Mouse (Mus musculus) lung, postnatal 4 days (tissue): ENCODE results near the gene Foxc1.

ENCODE experiments used
- DNase-seq, 2 experiments: peaks; one replicate each; pipeline ENCODE4 v3.0.0; 2021

Gene Foxc1

DNA sequence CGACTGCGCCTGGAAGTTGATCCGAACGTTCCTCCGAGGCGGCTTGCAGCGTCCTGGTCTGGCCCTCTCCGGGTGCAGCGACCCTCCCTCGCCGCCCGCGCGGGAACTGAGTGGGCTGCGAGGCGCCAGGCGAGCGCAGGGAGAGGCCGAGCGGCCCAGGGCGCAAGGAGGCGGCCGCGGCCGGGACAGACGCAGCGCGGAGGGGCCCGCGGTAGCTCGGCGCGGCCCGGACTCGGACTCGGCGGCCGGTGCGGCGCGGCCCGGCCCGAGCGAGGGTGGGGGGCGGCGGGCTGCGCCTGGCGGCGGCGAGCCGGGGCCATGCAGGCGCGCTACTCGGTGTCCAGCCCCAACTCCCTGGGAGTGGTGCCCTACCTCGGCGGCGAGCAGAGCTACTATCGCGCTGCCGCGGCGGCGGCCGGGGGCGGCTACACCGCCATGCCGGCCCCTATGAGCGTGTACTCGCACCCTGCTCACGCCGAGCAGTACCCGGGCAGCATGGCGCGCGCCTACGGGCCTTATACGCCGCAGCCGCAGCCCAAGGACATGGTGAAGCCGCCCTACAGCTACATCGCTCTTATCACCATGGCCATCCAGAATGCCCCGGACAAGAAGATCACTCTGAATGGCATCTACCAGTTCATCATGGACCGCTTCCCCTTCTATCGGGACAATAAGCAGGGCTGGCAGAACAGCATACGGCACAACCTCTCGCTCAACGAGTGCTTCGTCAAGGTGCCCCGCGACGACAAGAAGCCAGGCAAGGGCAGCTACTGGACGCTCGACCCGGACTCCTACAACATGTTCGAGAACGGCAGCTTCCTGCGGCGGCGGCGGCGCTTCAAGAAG lies 680 bp downstream of the Foxc1 start:
- peak; percentile 27 to 41 for DNase-seq

DNA sequence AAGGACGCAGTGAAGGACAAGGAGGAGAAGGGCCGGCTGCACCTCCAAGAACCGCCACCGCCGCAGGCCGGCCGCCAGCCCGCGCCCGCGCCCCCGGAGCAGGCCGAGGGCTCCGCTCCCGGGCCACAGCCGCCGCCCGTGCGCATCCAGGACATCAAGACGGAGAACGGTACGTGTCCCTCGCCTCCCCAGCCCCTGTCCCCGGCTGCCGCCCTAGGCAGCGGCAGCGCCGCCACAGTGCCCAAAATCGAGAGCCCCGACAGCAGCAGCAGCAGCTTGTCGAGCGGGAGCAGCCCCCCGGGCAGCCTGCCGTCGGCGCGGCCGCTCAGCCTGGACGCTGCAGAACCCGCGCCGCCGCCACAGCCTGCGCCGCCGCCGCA lies 1.3 kb downstream of the Foxc1 start:
- DNase-seq: peak in 1 of 2 experiments; percentile 37

DNA sequence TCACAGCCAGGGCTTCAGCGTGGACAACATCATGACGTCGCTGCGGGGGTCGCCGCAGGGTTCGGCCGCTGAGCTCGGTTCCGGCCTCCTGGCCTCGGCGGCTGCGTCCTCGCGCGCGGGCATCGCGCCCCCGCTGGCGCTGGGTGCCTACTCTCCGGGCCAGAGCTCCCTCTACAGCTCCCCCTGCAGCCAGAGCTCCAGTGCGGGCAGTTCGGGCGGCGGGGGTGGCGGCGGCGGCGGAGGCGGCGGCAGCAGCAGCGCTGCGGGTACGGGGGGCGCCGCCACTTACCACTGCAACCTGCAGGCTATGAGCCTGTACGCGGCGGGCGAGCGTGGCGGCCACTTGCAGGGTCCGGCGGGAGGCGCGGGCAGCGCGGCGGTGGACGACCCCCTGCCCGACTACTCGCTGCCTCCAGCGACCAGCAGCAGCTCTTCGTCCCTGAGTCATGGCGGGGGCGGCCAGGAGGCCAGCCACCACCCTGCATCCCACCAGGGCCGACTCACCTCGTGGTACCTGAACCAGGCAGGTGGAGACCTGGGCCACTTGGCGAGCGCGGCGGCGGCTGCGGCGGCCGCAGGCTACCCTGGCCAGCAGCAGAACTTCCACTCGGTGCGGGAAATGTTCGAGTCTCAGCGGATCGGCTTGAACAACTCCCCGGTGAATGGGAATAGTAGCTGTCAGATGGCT lies 1.8 kb downstream of the Foxc1 start:
- peak; percentile 44 to 46 for DNase-seq

DNA sequence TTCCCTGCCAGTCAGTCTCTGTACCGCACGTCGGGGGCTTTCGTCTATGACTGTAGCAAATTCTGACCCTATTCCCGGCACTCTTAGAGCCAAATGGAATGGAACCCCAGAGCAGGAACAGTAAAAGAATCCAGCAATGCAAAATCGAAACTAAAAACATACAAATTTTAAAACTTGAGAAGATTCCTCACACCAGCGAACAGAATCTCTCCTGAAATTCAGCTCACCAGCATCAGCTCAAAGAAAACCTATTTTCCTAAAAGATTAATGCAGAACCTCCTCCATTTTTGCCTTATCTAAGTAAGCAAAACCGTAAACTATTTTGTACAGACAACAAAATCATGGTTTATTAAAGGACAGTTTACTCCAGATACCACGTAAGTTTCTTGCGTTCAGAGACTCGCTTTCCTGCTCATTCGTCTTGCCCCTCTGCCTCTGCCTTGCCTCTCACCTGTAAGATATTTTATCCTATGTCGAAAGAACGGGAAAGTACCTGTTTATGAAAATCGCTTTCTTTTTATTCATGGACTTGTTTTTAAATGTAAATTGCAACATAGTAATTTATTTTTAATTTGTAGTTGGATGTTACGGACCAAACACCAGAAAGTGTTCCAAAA lies 2.5 kb downstream of the Foxc1 start:
- DNase-seq: no peak

DNA sequence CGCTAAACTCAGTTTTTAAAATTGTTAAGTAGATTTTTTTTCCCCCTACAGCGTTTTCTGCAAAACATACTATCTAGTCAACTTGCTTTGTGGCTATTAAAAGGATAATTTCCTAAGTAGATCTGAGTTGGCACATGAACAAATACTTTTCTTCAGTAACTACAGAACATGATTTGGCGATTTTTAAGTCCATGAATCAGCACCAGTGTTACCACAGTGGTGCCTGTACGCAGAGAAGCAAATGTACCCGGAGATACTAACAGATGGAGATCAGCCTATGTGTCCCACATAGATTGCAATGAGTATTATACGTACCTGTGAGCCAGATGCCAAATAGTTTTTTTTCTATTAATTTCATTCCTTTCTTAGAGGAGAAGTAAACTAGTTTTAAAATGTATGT lies 3.3 kb downstream of the Foxc1 start:
- no peak for DNase-seq

DNA sequence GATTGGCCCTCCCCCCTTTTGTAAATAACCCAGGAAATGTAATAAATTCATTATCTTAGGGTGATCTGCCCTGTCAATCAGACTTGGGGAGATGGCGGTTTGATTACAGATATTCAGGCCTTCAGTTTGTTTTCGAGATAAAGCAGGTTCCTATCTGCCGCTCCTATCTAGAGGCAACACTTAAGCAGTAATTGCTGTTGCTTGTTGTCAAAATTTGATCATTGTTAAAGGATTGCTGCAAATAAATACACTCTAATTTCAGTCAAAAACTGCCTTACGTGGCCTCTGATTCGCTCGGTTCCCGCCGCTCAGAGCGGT lies 3.9 kb downstream of the Foxc1 start:
- no peak for DNase-seq

DNA sequence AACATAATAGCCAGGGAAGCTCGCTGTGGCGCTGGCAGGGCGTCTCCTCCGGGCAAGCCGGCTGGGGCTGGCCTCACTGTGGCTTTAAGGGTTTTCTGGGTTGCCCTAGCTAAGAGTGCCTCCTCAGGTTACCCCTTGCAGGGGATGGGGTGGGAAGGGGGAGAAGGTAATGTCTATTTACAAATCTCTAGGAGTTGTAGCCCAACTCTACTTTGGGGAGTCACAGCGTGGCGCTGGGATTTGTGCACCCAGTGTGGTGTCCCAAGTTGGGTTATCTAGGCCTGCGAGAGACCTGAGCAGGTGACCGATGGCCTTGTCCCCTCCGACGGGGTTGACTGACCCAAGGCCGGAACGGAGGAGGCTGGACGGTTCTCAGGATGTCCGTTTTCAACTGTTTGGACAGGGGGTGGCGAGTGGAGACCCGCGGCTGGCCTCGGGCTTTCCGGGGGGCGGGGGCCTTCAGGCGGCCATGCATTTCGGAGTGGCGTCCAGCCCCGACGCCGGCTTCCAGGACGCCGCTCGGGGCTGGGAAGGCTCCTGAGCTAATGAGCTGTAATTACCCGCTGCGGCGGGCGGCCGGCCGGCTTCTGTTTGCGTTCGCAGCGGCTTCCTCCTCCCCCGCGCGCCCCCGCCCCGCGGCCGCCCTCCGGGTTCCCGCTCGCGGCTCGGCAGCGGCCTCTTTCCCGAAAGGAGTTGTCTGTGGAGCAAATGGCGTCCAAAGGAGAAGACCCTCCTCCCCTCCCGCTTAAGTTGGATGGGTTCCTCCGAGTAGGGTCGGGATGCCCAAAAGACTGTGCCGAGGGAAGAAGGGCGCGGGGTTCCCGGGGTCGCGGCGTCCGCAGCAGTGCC lies 4.5 kb downstream of the Foxc1 start:
- DNase-seq: peak in 1 of 2 experiments; percentile 28

DNA sequence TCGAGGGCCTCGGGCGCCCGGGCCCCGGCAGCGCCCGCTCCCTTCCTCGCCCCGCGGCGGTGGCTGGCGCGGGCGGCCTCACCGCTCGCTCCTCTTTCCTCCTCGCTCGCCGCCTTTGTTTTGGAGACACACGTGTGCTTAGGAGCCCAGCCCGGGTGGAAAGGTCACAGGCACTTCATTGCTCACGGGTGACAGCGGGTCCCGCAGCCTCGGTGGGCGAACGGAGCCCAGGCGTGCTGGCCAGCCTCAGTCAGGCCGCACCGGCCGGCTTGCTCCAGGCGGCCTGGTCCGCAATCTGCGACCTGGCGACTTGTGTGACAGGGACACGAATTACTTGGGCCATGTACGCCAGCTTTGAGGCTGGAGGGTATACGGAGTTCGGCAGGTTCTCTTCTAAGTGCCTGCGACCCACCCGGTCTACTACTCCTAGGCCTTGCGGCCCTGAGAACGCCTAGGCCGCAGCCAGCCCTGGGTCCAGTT lies 5.1 kb downstream of the Foxc1 start:
- DNase-seq: no peak

DNA sequence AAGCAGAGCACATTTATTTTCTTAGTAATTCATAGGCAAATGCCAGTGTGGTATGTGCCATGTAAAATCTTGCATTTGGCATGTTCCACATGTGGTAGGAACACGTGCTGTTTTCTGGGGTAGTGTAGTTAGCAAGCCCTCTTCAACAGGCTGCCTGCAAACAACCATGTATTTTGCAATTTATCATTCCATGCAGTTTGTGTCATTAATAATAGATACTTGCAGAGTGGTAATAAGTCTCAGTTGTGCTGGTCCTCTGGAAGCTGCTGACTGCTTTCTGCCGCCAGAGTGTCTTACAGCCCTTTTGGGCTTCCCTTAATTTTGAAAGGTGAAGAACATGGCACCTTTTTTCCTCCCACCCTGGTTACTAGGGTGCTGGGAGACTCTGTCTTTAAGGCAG lies 6.3 kb downstream of the Foxc1 start:
- no peak for DNase-seq

DNA sequence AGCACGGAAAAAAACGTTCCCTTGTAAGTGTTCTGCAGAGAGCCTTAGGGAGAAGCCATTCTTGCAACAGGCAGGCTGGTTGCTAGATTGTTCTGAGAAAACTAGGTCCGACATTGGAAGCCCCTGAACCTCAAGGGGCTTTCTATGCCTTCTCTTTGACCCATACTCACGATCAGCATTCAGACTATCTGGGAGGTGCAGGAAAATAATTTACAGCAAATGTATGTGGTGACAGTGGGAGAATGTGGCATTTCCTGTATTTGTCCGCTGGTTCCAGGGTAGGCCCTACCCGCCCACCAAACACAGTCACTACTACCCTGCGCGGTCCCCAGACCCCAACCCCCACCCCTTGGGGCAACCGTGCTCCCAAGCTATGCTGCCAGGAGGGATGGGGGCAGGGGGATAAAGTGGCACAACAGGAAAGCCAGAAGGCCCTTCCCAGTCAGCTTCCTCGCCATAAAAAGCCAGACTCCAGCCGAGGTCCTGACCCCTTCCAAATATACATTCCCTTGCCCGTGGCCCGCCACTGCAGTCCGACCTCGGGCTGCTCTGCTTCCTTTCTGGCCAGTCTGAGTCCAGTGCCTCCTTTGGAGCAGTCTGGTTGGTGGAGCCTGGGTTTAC lies 9.1 kb downstream of the Foxc1 start:
- no peak for DNase-seq

DNA sequence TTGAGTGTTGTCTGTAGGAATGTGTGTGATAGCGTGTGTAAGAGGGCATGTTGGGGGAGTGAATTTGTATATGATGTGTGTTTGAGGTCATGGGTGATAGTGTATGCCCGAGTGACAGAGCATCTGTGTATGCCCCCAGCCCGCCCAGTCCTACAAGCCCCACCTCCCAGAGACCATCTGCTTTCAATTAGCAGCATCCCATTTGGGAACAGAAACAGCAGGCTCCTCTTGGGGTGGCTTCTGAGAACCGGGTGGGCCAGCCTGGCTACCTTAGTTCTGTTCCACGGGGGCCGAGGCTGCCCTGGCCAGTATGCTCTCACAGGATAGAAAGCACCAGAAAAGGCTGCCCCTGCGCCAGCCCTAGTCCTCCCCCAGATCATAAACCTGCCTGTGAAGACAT lies 11.9 kb downstream of the Foxc1 start:
- DNase-seq: no peak

DNA sequence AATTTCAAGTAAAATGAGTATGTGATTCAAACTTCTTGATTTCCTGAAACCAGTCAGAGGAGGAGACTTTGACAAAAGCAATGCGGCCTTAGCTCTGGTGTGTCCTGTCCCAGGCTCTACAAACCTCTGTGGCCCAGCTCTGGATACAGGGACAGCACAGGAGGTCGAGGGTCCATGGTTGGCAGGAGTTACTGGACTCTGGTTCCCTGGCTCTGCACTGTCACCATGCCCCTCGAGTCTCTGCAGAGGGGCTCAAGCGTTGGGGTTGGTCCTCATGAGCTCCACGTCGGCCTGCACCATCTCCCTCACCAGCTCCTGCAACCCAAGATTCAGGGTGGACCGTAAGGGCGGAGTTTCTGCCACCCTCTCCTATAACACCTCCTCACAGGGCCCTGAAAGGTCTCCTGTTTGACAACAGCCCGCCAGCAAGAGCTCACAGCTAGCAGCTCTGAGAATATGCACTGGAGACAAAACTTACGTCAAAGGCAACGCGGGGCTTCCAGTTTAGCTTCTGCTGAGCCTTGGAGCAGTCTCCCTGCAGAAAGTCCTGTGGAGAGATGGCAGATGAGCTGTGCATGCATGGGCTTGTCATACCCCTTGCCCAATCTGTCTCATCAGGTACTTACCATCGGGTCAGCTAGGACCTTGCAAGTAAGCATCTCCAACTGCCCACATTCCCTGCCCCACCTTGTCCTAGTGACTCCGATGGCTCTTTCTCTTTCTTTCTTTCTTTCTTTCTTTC lies 13.4 kb downstream of the Foxc1 start:
- no peak for DNase-seq

DNA sequence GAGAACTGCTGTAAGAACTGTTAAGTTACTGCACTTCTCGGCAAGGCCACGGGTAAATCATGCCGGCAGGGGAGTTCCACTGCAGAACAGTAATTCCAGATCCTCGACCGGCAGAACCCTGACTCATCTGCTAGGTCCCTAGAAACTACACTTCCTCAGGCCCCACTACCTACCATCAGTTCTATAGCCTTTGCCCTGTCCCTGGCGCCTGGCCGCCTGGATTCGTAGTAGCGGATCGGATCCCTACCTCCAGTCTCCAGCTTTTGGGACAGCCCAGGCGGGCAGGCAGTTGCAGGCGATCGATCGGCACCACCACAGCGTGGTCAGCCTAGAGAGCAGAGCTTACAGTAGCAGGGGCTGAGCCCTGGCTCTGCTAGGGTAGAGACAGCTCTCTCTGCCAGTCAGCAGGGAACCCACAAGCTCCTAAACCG lies 14.2 kb downstream of the Foxc1 start:
- peak in 1 of 2 experiments; percentile 29 for DNase-seq

DNA sequence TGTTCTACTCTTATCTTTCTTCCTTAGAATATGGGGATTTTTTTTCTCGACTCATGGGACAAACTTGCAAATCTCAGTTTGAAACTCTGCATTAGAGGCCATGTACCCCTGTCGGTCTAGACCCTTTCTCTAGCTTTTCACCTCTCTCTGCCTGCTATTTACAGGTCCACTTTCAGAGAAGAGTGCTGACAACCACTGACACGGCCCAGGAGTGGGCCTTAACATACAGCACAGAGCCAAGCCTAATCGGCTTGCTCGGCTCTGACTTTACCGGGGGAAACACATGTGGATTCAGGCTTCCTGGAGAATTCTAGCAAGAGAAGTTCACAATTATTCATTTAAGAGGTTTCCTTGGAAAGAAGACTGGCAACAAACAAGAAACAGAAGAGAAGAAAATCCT lies 14.6 kb downstream of the Foxc1 start:
- DNase-seq: no peak

DNA sequence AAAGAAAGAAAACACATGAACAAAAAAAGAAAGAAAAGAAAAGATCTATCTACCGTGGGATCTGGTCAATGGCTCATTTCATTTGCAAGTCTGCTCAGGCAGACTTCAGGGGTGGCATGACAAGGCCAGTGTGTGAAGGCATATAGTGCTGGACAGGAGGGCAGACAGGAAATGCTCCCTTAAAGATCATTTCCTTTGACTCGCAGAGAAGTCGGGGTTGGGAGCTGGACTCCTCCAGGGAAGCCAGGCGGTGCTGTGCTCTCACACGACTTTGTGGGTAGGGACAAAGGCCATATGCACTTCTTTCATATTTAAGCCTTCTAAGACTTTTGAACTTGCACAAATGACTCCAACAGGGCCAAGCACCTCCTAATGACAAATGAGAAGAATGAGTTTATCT lies 16.9 kb downstream of the Foxc1 start:
- DNase-seq: no peak

DNA sequence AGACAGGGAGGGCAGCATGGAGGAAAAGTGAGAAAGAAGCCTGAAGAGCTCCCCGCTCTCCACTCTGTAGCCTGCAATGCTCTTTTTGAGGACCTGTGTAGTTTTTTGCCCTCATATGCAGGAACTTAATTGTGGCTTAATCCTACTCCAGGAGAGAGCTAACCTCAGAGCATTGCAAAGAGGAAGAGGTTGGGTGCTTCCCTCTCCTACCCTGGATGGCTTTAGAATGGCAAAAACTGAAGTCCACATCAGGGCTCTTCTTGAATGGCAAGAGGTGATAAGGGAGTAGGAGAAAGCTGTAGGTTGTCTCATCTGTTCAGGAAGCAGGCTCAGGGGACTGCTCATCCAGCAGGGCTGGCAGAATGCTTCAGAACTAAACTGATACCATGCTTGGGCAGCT lies 18.7 kb downstream of the Foxc1 start:
- no peak for DNase-seq

DNA sequence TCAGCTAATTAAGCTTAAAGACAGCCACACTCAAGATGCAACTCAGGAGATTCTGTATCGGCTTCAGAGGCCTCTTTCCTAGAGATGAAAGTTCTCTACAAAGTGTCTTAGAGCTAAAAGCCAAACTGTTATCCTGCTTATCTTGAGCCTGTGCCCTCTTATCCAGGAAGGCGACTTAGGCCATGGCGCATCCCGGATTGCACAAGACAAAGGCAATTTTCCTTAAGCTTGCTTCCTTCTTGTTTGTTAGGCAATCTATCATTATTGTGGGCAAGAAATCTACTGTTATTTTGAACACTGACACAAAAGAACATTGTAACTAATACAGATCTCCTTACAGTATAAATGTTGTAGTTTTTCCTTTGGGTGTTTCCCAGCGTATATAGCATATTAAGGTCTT lies 20.7 kb downstream of the Foxc1 start:
- no peak for DNase-seq

DNA sequence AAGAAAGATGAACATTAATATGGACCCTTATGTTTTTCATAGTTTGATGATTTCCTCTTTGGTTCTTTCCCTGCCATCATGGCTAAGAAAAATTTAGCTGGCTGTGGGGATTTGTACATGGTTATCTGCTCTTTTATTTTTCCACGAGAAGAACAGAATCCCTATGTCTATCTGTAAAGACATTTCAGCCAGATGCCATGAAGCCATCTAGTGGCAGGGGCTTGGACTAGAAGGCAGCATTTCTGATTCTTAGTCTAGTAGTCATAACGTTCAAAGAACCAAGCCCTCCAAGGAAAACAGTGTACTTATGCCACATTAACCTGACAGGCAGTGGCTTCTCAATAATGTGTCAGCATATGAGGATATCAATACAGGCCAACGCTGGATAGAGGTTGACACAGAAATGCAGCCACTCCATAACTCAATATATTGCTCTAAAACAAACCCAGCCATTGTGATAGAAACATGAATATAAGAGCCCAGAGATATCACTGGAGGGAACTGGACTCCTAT lies 21.4 kb downstream of the Foxc1 start:
- no peak for DNase-seq

DNA sequence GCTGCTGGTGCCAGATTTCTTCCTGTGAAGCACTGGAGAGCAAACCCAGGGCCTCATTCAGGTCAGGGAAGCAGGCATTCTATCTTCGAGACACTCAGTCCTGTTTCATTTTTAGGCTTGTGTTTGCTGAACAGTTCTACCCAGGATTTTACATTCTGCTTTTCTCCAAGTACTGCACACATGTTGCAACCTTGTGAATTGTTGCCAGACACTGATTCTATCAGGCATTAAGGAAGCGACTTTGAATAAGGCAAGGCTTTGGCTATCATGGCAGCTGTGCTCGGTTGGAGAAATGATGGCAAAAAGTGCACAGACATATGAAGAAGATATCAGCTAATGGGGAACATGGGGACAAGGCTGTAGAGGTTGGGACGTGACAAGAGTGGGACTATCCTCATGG lies 22.0 kb downstream of the Foxc1 start:
- no peak for DNase-seq

DNA sequence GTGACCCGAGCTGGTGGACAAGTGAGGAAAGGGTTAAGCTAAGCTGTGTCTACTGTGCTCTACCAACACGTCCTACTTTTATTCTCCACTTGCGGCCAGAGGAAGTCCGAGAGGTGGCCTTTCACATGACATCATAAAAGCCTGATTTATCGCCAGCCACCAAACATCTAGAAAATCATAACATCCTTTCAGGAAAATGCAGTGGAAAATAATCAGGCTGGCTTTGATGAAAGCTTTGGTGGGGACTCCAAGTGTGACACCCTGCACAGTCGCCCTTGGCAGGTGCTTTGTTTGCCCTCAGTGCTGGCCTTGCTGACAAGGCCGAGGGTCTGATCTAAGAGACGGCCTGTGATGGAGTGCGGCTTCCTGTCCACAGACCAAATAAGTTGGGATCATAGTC lies 23.9 kb downstream of the Foxc1 start:
- DNase-seq: peak; percentile 57 to 81

DNA sequence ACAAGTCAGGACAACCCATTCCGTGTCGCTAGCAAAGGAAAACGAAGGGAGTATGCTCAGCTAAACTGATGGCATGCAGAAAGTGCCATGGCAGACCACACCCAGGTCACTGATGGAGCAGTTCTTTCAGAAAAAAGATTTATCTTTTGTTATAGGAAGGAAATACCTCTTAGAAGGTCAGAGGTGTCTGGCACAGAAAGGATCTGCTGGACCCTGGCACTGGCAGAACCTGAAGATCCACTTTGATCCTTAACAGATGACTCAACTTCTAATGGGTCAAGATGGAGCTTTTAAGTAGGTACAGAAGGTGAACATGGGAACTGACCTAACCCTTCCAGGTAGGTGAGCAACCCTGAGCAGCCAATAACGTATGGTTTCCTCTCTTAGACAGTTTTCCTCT lies 29.4 kb downstream of the Foxc1 start:
- no peak for DNase-seq
